Mouse (Mus musculus): Measurements from ENCODE around the gene Ppp1r14c. TPM values are rescaled to one million over a fixed set of nuclear protein-coding genes. Genes with fewer than 3 reads are reported as not detected.
"Not testable (repeated sequence)": the region's sequence is repeated elsewhere in the genome, so short reads cannot be mapped to it uniquely, and the experiment has no call there.

The Ppp1r14c gene
- polyA plus RNA-seq, 1 experiment from 2014 or later, result 2.0 TPM

DNA sequence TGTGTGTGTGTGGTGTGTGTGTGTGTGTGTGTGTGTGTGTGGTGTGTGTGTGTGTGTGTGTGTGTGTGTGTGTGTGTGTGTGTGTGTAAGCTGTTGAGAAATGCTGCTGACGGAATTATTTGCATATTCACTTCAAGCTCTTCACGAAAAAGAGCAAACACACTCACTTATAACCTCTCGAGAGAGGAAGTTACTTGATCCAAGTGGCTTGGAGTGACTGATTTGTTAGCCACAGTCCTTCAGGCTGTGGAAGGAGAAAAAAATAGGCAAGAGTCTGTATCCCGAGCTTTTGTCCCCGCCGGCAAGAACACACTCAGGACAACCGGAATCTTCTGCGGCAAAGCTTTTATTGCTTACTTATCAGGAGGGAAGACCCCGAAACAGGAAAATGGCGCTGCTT lies 80.9 kb downstream of the Ppp1r14c start:
- 90% methylated on average over 10 of the region's 10 CpGs for WGBS
- H3K4me2 ChIP-seq (ENCODE audit: low read depth, low read length); H3K36me3 ChIP-seq (ENCODE audit: control insufficient read depth, insufficient read depth, low read length); ATAC-seq; H3K27ac ChIP-seq (ENCODE audit: low read length); H3K4me1 ChIP-seq (ENCODE audit: control insufficient read depth, insufficient read depth, low read length); H3K27me3 ChIP-seq (replicated peaks; ENCODE audit: control insufficient read depth, insufficient read depth, low read length); H3K9ac ChIP-seq (ENCODE audit: low read depth, low read length); H3K9me3 ChIP-seq (ENCODE audit: control insufficient read depth, low read length); H3K4me3 ChIP-seq (ENCODE audit: low read length): not testable (repeated sequence)

DNA sequence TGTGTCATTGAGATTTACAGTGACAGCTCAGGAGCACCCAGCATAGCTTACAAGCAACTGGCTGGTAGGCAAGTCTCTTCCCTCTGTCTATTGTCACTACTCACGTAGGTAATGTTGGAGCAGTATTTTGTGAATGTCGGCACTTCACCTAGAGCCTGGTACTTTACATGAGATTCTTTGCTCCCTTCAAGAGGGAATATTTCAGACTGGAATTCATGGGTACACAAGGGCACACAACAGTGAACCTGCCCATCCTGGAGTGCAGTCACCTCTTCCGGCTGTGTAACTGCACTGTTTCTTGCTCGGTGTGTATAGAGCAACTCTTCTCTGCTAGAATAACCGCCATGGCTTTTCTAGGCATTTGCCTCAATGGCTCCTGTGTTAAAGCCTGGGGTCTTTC lies 82.8 kb downstream of the Ppp1r14c start:
- Histone ChIP-seq H3K4me2 (ENCODE audit: low read depth, low read length) (no peak overlapping the region), H3K9ac (ENCODE audit: low read depth, low read length) (no peak overlapping the region), H3K4me3 (ENCODE audit: low read length) (no peak overlapping the region), H3K4me1 (ENCODE audit: control insufficient read depth, insufficient read depth, low read length) (no peaks in the 10 kb centered on the region), H3K27ac (ENCODE audit: low read length) (no peak overlapping the region), H3K9me3 (ENCODE audit: control insufficient read depth, low read length) (no peaks in the 10 kb centered on the region), H3K36me3 (ENCODE audit: control insufficient read depth, insufficient read depth, low read length) (no peaks in the 10 kb centered on the region), H3K27me3 (replicated peaks; ENCODE audit: control insufficient read depth, insufficient read depth, low read length) (no peaks in the 10 kb centered on the region)
- ATAC-seq, result no peak
- WGBS, result 90% methylated on average over 5 of the region's 5 CpGs

DNA sequence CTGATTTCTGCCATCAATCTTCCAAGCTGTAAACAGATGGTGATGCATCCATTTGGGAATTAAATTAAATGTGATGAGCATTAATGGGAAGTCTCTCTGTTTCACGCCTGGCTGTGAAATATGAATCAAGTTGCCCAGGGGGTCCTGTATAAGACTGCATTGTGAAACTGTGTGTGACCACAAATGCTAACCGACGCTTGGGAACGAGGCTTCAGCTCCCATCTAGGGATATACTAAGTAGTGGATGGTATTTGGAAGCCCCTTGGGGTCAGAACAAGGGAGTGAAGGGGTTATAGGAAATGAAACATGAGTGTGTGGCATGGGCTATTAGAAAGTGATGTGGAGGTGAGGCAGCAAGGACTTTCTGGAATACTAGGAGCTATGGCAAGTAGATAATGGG lies 86.1 kb downstream of the Ppp1r14c start:
- H3K27ac ChIP-seq (ENCODE audit: low read length), result no peak overlapping the region
- H3K4me1 ChIP-seq (ENCODE audit: control insufficient read depth, insufficient read depth, low read length), result no peaks in the 10 kb centered on the region
- H3K4me3 ChIP-seq (ENCODE audit: low read length), result no peak overlapping the region
- H3K9me3 ChIP-seq (ENCODE audit: control insufficient read depth, low read length), result no peaks in the 10 kb centered on the region
- no peak overlapping the region for H3K4me2 ChIP-seq (ENCODE audit: low read depth, low read length)
- H3K9ac ChIP-seq (ENCODE audit: low read depth, low read length), result no peak overlapping the region
- WGBS, result 70% methylated on average over 4 of the region's 4 CpGs
- no peaks in the 10 kb centered on the region for H3K36me3 ChIP-seq (ENCODE audit: control insufficient read depth, insufficient read depth, low read length)
- H3K27me3 ChIP-seq (replicated peaks; ENCODE audit: control insufficient read depth, insufficient read depth, low read length), result no peaks in the 10 kb centered on the region
- ATAC-seq, result no peak

DNA sequence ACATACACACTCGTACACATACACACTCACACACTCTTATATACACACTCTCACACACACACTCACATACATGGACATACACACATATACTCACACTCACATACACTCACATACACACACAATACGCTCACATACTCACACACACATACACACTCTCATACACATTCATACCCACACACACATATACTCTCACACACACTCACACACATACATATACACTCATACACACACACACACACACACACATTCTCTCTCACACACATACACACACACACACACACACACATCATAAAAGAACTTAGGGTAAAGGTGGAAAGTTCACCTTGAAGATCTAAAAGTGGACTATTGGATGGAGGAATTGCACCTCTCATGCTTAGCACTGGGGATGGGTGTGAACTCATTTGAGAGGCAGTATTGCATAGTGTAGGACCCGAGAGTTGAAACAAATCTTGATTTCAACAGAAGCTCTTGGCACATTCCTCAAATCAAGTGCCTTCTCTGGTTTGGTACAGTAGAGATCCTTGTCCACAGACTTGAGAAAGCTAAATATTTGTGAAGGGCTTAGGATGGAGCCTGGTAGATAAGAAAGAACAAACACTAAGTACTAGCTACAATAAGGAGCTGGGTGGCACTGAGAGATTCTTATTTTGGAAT lies 87.1 kb downstream of the Ppp1r14c start:
- no peak overlapping the region for H3K27ac ChIP-seq (ENCODE audit: low read length)
- ATAC-seq, result no peak
- no peaks in the 10 kb centered on the region for H3K9me3 ChIP-seq (ENCODE audit: control insufficient read depth, low read length)
- H3K9ac ChIP-seq (ENCODE audit: low read depth, low read length), result no peak overlapping the region
- no peaks in the 10 kb centered on the region for H3K36me3 ChIP-seq (ENCODE audit: control insufficient read depth, insufficient read depth, low read length)
- no peaks in the 10 kb centered on the region for H3K27me3 ChIP-seq (replicated peaks; ENCODE audit: control insufficient read depth, insufficient read depth, low read length)
- no peak overlapping the region for H3K4me2 ChIP-seq (ENCODE audit: low read depth, low read length)
- WGBS, result 78% methylated on average over 3 of the region's 3 CpGs
- no peak overlapping the region for H3K4me3 ChIP-seq (ENCODE audit: low read length)
- no peaks in the 10 kb centered on the region for H3K4me1 ChIP-seq (ENCODE audit: control insufficient read depth, insufficient read depth, low read length)

DNA sequence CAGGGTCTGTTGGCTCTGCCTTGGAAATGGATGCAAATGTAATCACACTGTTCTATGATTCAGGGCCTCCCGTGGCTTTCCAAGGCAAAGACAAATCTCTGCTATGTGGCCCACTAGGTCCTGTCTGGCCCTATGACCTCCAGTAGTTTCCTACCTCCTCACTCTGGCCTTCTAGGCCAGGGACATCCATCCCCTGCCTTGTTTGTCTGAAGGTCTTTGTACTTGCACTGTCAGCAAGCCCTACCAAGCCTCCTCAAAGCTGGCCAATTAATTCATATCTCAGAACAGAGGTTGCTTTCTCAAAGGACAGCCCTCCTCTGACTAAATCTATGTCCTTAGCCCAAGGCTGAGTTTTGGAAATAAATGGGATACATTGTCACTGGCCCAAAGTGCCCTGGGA lies 92.8 kb downstream of the Ppp1r14c start:
- H3K4me1 ChIP-seq (ENCODE audit: control insufficient read depth, insufficient read depth, low read length), result no peaks in the 10 kb centered on the region
- ATAC-seq, result no peak
- 78% methylated on average over 1 of the region's 1 CpGs for WGBS

DNA sequence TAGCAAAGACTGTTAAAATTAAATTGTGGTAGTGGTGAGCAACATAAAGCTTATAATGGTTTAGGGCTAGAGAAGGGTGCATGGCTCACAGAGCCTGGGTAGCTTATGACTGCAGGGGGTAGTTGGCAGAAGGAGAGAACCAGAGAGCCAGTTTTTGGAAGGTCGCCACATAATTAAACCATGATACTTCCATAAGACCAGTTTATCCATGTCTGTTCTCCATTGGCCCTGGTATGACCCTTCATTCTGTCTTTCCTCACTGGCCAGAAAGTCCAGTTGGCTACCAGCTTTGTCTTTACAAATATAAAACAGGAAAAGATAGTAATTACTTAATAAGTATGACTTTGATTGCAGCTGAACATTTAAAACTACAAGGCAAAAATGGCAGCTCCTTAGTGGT lies 95.0 kb downstream of the Ppp1r14c start:
- H3K9ac ChIP-seq (ENCODE audit: low read depth, low read length), result no peak overlapping the region
- no peak overlapping the region for H3K27ac ChIP-seq (ENCODE audit: low read length)
- H3K4me2 ChIP-seq (ENCODE audit: low read depth, low read length), result no peak overlapping the region
- no peaks in the 10 kb centered on the region for H3K4me1 ChIP-seq (ENCODE audit: control insufficient read depth, insufficient read depth, low read length)
- ATAC-seq, result no peak
- H3K9me3 ChIP-seq (ENCODE audit: control insufficient read depth, low read length), result no peaks in the 10 kb centered on the region
- 80% methylated on average over 1 of the region's 1 CpGs for WGBS
- no peak overlapping the region for H3K4me3 ChIP-seq (ENCODE audit: low read length)
- H3K27me3 ChIP-seq (replicated peaks; ENCODE audit: control insufficient read depth, insufficient read depth, low read length), result no peaks in the 10 kb centered on the region
- H3K36me3 ChIP-seq (ENCODE audit: control insufficient read depth, insufficient read depth, low read length), result no peaks in the 10 kb centered on the region

More for the DNA sequence above, 92.8 kb downstream of the Ppp1r14c start:
- Histone ChIP-seq H3K9me3 (ENCODE audit: control insufficient read depth, low read length) (no peaks in the 10 kb centered on the region), H3K27ac (ENCODE audit: low read length) (no peak overlapping the region), H3K4me3 (ENCODE audit: low read length) (no peak overlapping the region), H3K36me3 (ENCODE audit: control insufficient read depth, insufficient read depth, low read length) (no peaks in the 10 kb centered on the region), H3K4me2 (ENCODE audit: low read depth, low read length) (no peak overlapping the region), H3K9ac (ENCODE audit: low read depth, low read length) (no peak overlapping the region), H3K27me3 (replicated peaks; ENCODE audit: control insufficient read depth, insufficient read depth, low read length) (no peaks in the 10 kb centered on the region)

DNA sequence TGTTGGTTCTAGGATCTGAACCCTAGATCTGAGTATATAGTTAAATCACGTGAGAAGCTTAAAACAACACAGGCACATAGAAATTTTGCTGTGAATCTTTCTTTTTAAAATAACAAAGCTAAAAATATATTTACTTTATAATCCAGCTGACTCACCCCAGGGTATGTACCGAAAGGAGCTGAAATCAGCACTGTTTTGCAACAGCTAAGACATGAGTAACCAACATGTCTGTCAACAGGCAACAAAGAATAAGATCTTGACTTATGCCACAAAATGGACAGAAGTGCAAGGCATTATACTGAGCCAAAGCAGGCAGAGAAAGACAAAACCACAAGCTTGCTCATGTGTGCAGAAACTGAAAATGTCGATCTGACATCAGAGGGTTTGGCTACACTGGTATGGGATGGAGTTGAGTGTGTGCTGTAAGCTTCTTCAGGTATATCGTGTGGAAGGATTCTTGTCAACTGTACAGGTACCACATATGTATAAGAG lies 100.3 kb downstream of the Ppp1r14c start:
- Histone ChIP-seq H3K4me2 (ENCODE audit: low read depth, low read length) (no peak overlapping the region), H3K9me3 (ENCODE audit: control insufficient read depth, low read length) (no peaks in the 10 kb centered on the region), H3K9ac (ENCODE audit: low read depth, low read length) (no peak overlapping the region), H3K36me3 (ENCODE audit: control insufficient read depth, insufficient read depth, low read length) (no peaks in the 10 kb centered on the region), H3K27ac (ENCODE audit: low read length) (no peak overlapping the region), H3K4me3 (ENCODE audit: low read length) (no peak overlapping the region), H3K4me1 (ENCODE audit: control insufficient read depth, insufficient read depth, low read length) (no peaks in the 10 kb centered on the region), H3K27me3 (replicated peaks; ENCODE audit: control insufficient read depth, insufficient read depth, low read length) (no peaks in the 10 kb centered on the region)
- no peak for ATAC-seq
- WGBS, result 86% methylated on average over 4 of the region's 4 CpGs

DNA sequence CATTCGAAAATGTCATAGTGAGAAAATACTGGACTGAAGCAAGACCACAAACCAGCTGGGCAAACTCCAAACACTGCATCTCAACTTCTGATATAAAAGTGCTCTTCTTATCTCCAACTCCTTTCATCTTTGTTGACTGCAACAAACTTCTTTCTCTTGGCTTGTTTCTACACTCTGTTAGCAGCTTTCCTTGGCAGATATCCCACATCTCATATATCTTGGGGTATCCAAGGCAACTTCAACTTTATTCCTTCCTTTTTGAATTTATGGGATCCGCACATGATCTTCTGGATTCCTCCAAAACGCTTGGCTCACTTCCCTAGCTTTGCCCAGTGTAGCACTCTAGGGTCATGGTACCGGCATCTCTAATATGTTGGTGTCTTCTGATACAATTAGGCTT lies 102.7 kb downstream of the Ppp1r14c start:
- no peak for ATAC-seq
- Histone ChIP-seq H3K4me2 (ENCODE audit: low read depth, low read length) (no peak overlapping the region), H3K4me3 (ENCODE audit: low read length) (no peak overlapping the region)

DNA sequence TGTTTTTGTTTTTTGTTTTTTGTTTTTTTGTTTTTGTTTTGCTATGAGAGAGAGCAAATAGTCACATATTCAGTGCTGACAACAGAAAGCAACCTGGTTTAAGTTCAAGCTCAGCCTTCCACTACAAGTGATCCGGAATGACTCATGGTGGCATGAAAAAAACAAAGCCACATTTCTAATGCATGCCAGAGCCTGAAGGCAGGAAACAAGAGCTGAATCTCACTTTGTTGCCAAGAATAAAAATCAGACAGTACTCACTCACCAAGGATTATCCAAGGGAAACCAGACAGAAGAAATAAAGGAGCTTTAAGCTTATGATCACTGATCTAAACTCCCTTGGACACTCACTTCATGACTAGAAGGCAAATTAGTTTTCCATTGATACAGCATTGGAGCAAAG lies 110.8 kb downstream of the Ppp1r14c start:
- H3K4me3 ChIP-seq (ENCODE audit: low read length), result no peak overlapping the region
- H3K4me1 ChIP-seq (ENCODE audit: control insufficient read depth, insufficient read depth, low read length), result no peaks in the 10 kb centered on the region
- no peaks in the 10 kb centered on the region for H3K36me3 ChIP-seq (ENCODE audit: control insufficient read depth, insufficient read depth, low read length)
- H3K4me2 ChIP-seq (ENCODE audit: low read depth, low read length), result no peak overlapping the region
- no peak overlapping the region for H3K9ac ChIP-seq (ENCODE audit: low read depth, low read length)
- no peaks in the 10 kb centered on the region for H3K27me3 ChIP-seq (replicated peaks; ENCODE audit: control insufficient read depth, insufficient read depth, low read length)
- H3K9me3 ChIP-seq (ENCODE audit: control insufficient read depth, low read length), result no peaks in the 10 kb centered on the region
- WGBS, result 75% methylated on average over 1 of the region's 1 CpGs
- no peak for ATAC-seq
- H3K27ac ChIP-seq (ENCODE audit: low read length), result no peak overlapping the region

More for the DNA sequence above, 102.7 kb downstream of the Ppp1r14c start:
- Histone ChIP-seq H3K9me3 (ENCODE audit: control insufficient read depth, low read length) (no peaks in the 10 kb centered on the region), H3K27ac (ENCODE audit: low read length) (no peak overlapping the region), H3K27me3 (replicated peaks; ENCODE audit: control insufficient read depth, insufficient read depth, low read length) (no peaks in the 10 kb centered on the region), H3K9ac (ENCODE audit: low read depth, low read length) (no peak overlapping the region), H3K4me1 (ENCODE audit: control insufficient read depth, insufficient read depth, low read length) (no peaks in the 10 kb centered on the region), H3K36me3 (ENCODE audit: control insufficient read depth, insufficient read depth, low read length) (no peaks in the 10 kb centered on the region)
- 86% methylated on average over 4 of the region's 4 CpGs for WGBS

DNA sequence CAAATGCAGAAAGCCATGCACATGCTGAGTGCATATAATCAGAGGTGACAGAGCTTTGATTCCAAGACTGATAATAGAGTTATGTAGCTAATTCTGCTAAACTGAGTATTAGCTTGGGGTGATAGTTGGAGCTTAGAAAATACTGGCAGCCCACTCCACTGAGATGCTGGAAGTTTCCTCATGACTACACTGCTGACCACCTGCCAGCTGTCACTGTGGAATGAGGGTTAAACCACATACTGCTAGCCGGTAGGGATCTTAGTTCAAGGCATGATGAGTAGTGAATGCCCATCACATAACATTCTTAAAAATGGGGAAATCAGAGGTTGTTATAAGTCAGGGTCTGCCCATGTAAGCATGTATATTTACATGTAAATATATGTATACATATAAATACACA lies 113.9 kb downstream of the Ppp1r14c start:
- H3K27ac ChIP-seq (ENCODE audit: low read length), result no peak overlapping the region
- no peak overlapping the region for H3K4me2 ChIP-seq (ENCODE audit: low read depth, low read length)
- H3K4me3 ChIP-seq (ENCODE audit: low read length), result no peak overlapping the region
- H3K9ac ChIP-seq (ENCODE audit: low read depth, low read length), result no peak overlapping the region
- WGBS, result 91% methylated on average over 1 of the region's 1 CpGs
- H3K27me3 ChIP-seq (replicated peaks; ENCODE audit: control insufficient read depth, insufficient read depth, low read length), result no peaks in the 10 kb centered on the region
- no peaks in the 10 kb centered on the region for H3K4me1 ChIP-seq (ENCODE audit: control insufficient read depth, insufficient read depth, low read length)
- ATAC-seq, result no peak
- H3K9me3 ChIP-seq (ENCODE audit: control insufficient read depth, low read length), result no peaks in the 10 kb centered on the region
- H3K36me3 ChIP-seq (ENCODE audit: control insufficient read depth, insufficient read depth, low read length), result no peaks in the 10 kb centered on the region

All from intestine, embryonic 16.5 days (tissue).